Mouse (Mus musculus) small intestine, adult 2 months (tissue): ENCODE data around the gene Rif1. TPM values are rescaled to one million over a fixed set of nuclear protein-coding genes. Genes with fewer than 3 reads are reported as not detected.

Source experiments
- H3K27ac ChIP-seq: fragments of 200-500 bp; 2 replicates; pipeline ENCODE4 v1.5.1; 2012; ENCODE audit warnings: low read depth, low read length, control low read depth, inconsistent platforms; ENCODE audit not compliant: insufficient read depth
- H3K27me3 ChIP-seq: fragments of 200-500 bp; 2 replicates; pipeline ENCODE4 v1.6.1; 2012; ENCODE audit warnings: mild to moderate bottlenecking, moderate library complexity, low read length, inconsistent platforms; ENCODE audit not compliant: control insufficient read depth, insufficient read depth
- H3K36me3 ChIP-seq: fragments of 200-500 bp; 2 replicates; pipeline ENCODE4 v1.6.1; 2012; ENCODE audit warnings: mild to moderate bottlenecking, low read length, control low read depth, inconsistent platforms; ENCODE audit not compliant: control insufficient read depth, insufficient read depth
- H3K4me1 ChIP-seq: fragments of 200-500 bp; 2 replicates; pipeline ENCODE4 v1.6.1; 2012; ENCODE audit warnings: low read length, inconsistent platforms, mixed read lengths; ENCODE audit not compliant: control insufficient read depth, insufficient read depth, insufficient read length
- H3K4me3 ChIP-seq: fragments of 200-500 bp; 2 replicates; pipeline ENCODE4 v1.5.1; 2012; ENCODE audit warnings: low read depth, mild to moderate bottlenecking, control low read depth, inconsistent platforms, low read length, moderate library complexity
- CTCF ChIP-seq: fragments of 200-500 bp; IDR thresholded peaks from 2 replicates; pipeline ENCODE4 v1.5.1; 2012; ENCODE audit warnings: low read depth, mild to moderate bottlenecking, control low read depth, inconsistent platforms, low read length, moderate library complexity, mixed read lengths; ENCODE audit not compliant: insufficient replicate concordance, insufficient read length; ENCODE audit errors: extremely low read depth
- POLR2A ChIP-seq: fragments of 200-500 bp; IDR thresholded peaks from 2 replicates; pipeline ENCODE4 v1.6.1; 2012; ENCODE audit warnings: low read depth, mild to moderate bottlenecking, control low read depth, inconsistent platforms, low read length, moderate library complexity
- WGBS: fragments of 180-500 bp; shearing (Covaris S2); methylation state at CpG from one replicate; pipeline ENCODE4 v1.1.7; 2018; 5-methylcytosine and 5-hydroxymethylcytosine counted together
- polyA plus RNA-seq: library from polyadenylated mRNA; depleted of rRNA; stranded (reverse); fragments of >200 nt; gene quantifications from 2 replicates; pipeline ENCODE4 v1.2.3, GENCODE M21; 2012

Gene Rif1
- polyA plus RNA-seq, 1 experiment, result 0.18 TPM

DNA sequence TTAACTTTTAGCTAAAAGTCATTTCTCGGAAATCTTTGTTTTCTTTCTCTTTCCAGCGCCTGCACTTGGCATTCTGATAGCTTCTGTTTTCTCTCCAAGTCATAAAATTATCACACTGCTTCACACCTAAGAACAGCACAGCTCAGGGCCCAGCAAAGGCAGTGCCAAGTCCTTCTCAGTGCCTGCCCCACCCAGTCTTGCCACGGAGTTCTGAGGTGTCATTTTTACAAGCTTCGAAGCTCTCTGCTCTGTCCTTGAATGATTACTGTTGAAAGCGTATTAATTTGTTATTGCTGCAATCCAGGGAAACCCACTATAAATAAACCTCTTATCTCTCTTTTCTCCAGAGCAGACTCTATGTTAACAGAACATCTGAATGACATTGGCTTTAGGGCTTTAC lies 19.1 kb upstream of the Rif1 start:
- H3K4me1 ChIP-seq, result no peaks in the 10 kb centered on the region
- TF ChIP-seq CTCF, result no peak
- TF ChIP-seq POLR2A, result no peak
- no peak overlapping the region for H3K27ac ChIP-seq
- no peaks in the 10 kb centered on the region for H3K36me3 ChIP-seq
- H3K27me3 ChIP-seq, result no peaks in the 10 kb centered on the region
- H3K4me3 ChIP-seq, result no peak overlapping the region
- WGBS, result 20% methylated on average over 5 of the region's 5 CpGs

DNA sequence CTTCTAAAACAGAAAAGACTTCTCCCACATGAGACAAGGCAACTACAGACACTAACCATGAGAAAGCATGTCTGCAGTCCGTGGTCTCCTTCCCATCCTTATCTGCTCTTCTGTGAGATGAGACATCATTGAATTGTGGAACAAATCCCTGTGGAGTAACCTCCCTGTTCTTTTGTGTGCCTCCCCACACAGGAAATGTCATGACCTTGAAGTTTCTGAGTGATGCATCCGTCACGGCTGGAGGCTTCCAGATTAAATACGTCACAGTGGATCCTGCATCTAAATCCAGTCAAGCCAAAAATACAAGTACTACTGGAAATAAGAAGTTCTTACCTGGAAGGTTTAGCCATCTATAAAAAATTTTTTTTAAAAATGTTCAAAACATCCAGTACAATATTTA lies 17.0 kb upstream of the Rif1 start:
- Histone ChIP-seq H3K27ac (no peak overlapping the region), H3K27me3 (no peaks in the 10 kb centered on the region), H3K4me3 (no peak overlapping the region), H3K36me3 (no peaks in the 10 kb centered on the region), H3K4me1 (no peaks in the 10 kb centered on the region)
- TF ChIP-seq CTCF (no peak), POLR2A (no peak)
- 71% methylated on average over 4 of the region's 4 CpGs for WGBS

DNA sequence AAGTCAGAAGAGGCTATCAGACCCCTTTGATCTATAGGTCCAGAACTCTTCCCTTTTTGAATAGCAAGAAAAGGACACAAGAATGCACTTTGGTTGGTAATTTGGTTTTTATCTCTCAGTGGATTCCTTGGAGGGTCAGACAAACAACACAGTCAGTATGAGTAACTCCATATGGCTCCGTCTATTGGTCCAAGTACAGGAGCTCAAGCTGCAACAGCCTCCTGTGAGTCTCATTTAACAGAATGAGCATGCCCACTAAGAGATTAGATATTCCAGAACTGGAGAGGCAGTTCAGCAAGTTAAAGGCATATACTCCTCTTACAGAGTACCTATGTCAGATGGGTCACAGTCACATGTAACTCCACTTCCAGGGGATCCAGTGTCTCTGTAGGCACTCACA lies 15.5 kb upstream of the Rif1 start:
- H3K27ac ChIP-seq, result no peak overlapping the region
- no peaks in the 10 kb centered on the region for H3K36me3 ChIP-seq
- no peak overlapping the region for H3K4me3 ChIP-seq
- TF ChIP-seq CTCF, result no peak
- TF ChIP-seq POLR2A, result no peak
- 60% methylated on average over 1 of the region's 1 CpGs for WGBS
- H3K27me3 ChIP-seq, result no peaks in the 10 kb centered on the region
- H3K4me1 ChIP-seq, result no peaks in the 10 kb centered on the region

DNA sequence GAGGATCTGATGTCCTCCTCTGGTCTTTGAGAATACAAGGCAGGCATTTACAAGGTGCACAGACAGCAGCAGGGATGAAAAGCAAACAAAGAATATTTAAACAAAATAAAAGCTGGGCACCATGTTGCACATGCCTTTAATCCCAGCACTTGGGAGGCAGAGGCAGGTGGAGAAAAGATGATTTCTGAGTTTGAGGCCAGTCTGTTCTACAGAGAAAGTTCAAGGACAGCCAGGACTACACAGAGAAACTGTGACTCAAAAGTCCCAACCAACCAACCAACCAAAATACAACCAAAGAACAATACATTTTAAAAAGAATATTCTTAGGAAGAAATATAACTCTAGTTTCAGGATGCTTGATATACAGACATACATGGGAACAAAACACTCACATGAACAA lies 15.0 kb upstream of the Rif1 start:
- Histone ChIP-seq H3K27me3 (no peaks in the 10 kb centered on the region), H3K4me1 (no peaks in the 10 kb centered on the region), H3K4me3 (no peak overlapping the region), H3K36me3 (no peaks in the 10 kb centered on the region), H3K27ac (no peak overlapping the region)
- TF ChIP-seq CTCF (no peak), POLR2A (no peak)

DNA sequence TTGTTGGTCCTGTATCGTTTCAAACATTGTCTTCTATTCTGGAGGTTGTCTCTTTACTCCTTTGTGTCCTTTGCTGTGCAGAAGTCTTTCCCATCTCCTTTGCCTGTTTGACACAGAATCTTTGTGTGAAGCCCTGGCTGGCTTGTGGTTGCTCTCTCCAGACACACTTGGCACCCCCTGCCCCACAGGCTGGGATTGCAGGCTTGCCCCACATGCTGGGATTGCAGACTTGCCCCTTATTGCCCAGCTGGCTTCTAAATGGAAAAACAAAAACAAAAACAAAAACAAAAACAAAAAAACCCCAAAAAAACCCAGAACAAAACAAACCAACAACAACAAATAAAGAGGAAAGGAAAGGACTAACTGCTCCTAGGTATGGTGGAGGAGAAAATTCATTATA lies 4.0 kb upstream of the Rif1 start:
- no peak overlapping the region for H3K4me3 ChIP-seq

DNA sequence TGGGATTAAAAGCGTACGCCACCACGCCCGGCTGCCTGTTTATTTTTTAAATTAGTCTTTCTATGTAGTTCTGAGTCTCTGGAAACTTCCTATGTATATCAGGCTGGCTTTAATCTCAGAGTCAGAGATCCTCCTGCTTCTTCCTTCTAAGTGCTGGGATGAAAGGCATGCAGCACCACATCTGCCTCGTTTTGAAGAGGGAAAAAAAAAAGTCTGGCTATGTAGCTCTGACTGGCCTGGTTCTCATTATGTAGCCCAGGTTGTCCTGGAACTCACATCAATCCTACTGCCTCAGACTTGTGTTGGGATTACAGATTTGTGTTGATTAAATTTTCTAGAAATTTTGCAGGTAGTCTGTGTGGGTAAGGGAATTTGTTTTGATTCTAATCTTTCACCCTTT lies 1.8 kb upstream of the Rif1 start:
- no peaks in the 10 kb centered on the region for H3K4me1 ChIP-seq
- no peaks in the 10 kb centered on the region for H3K36me3 ChIP-seq
- 89% methylated on average over 5 of the region's 5 CpGs for WGBS
- no peak overlapping the region for H3K27ac ChIP-seq
- H3K4me3 ChIP-seq, result no peak overlapping the region
- no peaks in the 10 kb centered on the region for H3K27me3 ChIP-seq
- TF ChIP-seq POLR2A (no peak), CTCF (no peak)

More for the DNA sequence above, 4.0 kb upstream of the Rif1 start:
- no peaks in the 10 kb centered on the region for H3K27me3 ChIP-seq
- H3K4me1 ChIP-seq, result no peaks in the 10 kb centered on the region
- 82% methylated on average over 1 of the region's 1 CpGs for WGBS
- H3K36me3 ChIP-seq, result no peaks in the 10 kb centered on the region
- H3K27ac ChIP-seq, result no peak overlapping the region
- TF ChIP-seq POLR2A, result no peak
- no peak for TF ChIP-seq CTCF

DNA sequence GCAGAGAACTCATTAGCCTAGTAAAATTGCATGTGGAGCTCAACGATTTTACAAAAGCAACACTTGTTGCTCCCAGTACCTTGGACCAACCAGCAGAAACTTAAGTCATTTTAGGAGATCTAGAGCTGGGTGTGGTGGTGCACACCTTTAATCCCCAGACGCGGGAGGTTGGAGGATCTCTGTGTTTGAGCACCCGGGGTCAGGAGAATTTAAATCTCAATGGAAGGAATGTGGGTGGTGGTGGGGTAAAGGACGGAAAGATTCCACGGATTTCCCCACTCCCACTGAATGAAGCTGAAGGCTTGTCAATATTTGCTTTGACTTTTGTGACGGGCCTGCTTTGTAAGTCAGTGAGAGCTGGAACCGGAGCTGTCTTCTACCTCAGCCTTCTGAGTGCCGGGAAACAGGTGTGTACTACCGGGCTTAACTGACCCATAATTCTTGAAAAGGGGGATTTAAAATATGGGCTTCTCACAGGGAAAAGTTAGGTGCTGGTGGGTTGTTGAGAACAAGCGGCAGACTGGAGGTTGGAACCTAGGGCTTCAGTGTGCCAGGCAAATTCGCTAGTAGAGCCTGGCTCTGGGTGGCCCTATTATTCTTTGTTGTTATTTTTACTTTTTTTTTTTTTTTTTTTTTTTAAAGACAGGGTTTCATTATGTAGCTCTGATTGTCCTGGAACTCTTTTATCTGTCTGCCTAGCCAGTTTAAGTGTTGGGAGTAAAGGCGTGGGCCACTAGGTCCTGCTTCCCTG lies 1.2 kb upstream of the Rif1 start:
- Histone ChIP-seq H3K36me3 (no peaks in the 10 kb centered on the region), H3K27ac (no peak overlapping the region), H3K4me3 (no peak overlapping the region), H3K4me1 (no peaks in the 10 kb centered on the region), H3K27me3 (no peaks in the 10 kb centered on the region)
- no peak for TF ChIP-seq CTCF
- no peak for TF ChIP-seq POLR2A
- WGBS, result 77% methylated on average over 13 of the region's 13 CpGs

DNA sequence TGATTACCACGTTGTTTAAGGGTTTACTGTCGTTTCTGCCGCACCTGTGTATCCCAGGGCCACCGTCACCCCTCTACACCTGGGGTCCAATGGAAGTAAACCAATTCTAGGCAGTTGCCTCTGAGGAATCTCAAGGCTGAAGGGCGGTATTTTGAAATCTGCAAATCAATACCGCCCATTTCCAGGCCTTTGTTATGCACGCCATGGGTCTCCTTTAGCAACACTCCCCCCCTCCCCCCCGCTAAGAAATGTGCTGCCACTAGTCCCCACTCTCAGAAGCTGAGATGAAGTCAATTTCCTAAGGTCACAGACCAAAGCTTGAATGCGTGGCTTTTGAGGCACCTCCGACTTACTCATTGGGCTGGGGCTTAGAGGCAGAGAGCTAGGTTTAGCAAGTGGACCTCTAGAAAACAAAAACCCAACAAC lies 554 bp upstream of the Rif1 start:
- Histone ChIP-seq H3K36me3 (no peaks in the 10 kb centered on the region), H3K27ac (no peak overlapping the region), H3K4me3 (peak overlapping the region; percentile 100), H3K27me3 (no peaks in the 10 kb centered on the region; the same call in 1 of the 2 replicates), H3K4me1 (no peaks in the 10 kb centered on the region)
- TF ChIP-seq POLR2A (no peak), CTCF (no peak)
- WGBS, result 10% methylated on average over 10 of the region's 10 CpGs
